ENCODE assay signal across 16 mouse cellular contexts in genomic region chr2:91580894-91581293, GRCm38 (mm10). TPM values are rescaled to one million over a fixed set of nuclear protein-coding genes. Genes with fewer than 3 reads are reported as not detected.
DNase-seq lines count a peak whose midpoint lies in the region; ATAC-seq and TF ChIP-seq lines count a peak whose summit lies in the region.
"Had no signal": no experiment of that assay in that cellular context is flagged by ENCODE, and none has a peak within 500 bp of the region (broad histone marks: within the 10 kb centered on the region; RNA-seq: fewer than 3 reads in every experiment).

No protein-coding gene starts in this region.

- peak overlapping the region; percentile 34 for H3K4me3 ChIP-seq in cerebellum, adult 2 months (replicated peaks; ENCODE audit: insufficient read depth, low read depth, low read length)
- H3K4me3 ChIP-seq: embryonic facial prominence, embryonic 15.5 days; midbrain, embryonic 12.5 days had no signal

- no peak overlapping the region for H3K27ac ChIP-seq in cerebellum, adult 2 months (ENCODE audit: insufficient read depth, low read length)
- H3K27ac ChIP-seq: embryonic facial prominence, embryonic 15.5 days; midbrain, embryonic 12.5 days had no signal

- no peak for TF ChIP-seq CTCF in cerebellum, adult 2 months (IDR thresholded peaks at IDR 0.05; ENCODE audit: borderline replicate concordance, insufficient read depth, low read depth, low read length)
- TF ChIP-seq CTCF in brain, embryonic 14.5 days (IDR thresholded peaks at IDR 0.05; ENCODE audit: borderline replicate concordance, extremely low read depth, insufficient read depth, insufficient read length) = no peak

- WGBS in cerebellum, adult 2 months = 28% methylated on average over 1 of the region's 1 CpGs

- peak in 1 of 2 experiments; percentile 32 for DNase-seq in cerebellum, adult 2 months
- DNase-seq in layer of hippocampus, adult 11-12 months (ENCODE audit: low spot score) = peak; percentile 24
- DNase-seq in layer of hippocampus, postnatal 25 days (ENCODE audit: extremely low spot score in 1 of 2, low spot score in 1 of 2) = no peak
- peak; percentile 66 for DNase-seq in brain, embryonic 14.5 days (ENCODE audit: low read depth)
- DNase-seq in left cerebral cortex, adult 18-20 months (ENCODE audit: low spot score in 2 of 2) = peak; percentile 6 to 24
- DNase-seq in kidney, adult 18-20 months = no peak
- DNase-seq in adrenal gland, postnatal 4 days (ENCODE audit: low spot score in 2 of 2) = no peak
- DNase-seq: adrenal gland, postnatal 36 days; cerebellum, postnatal 14 days; heart, postnatal 36 days; kidney, adult 11 months; kidney, postnatal 4 days; thymus, postnatal 4 days had no signal

- ATAC-seq in cerebellum, adult (ENCODE audit: insufficient number of reproducible peaks, low FRiP score, low TSS enrichment) = no peak

- H3K4me1 ChIP-seq in cerebellum, adult 2 months (ENCODE audit: control insufficient read depth, insufficient read depth, low read length) = no peaks in the 10 kb centered on the region
- H3K4me1 ChIP-seq: embryonic facial prominence, embryonic 15.5 days; midbrain, embryonic 12.5 days had no signal

- no peak for TF ChIP-seq POLR2A in cerebellum, adult 2 months (IDR thresholded peaks at IDR 0.05; ENCODE audit: borderline replicate concordance, insufficient read depth, low read length)
- TF ChIP-seq POLR2A in brain, embryonic 14.5 days (IDR thresholded peaks at IDR 0.05; ENCODE audit: borderline replicate concordance, extremely low read depth, insufficient read depth, insufficient read length, poor library complexity, severe bottlenecking) = no peak

- no peaks in the 10 kb centered on the region for H3K27me3 ChIP-seq in cerebellum, adult 2 months (ENCODE audit: control insufficient read depth, insufficient read depth, low read length)
- H3K27me3 ChIP-seq: embryonic facial prominence, embryonic 15.5 days; midbrain, embryonic 12.5 days had no signal

RNA-seq across cellular contexts. Expression of gene Ckap5, which starts 54.3 kb away (rescaled TPM):
- polyA plus RNA-seq in cerebellum, adult 2 months (2012; rRNA removed) = 97.8 and 121 TPM in 2 replicates
- 100 to 1,000 TPM; 107 to 115 TPM for total RNA-seq in layer of hippocampus, postnatal 25 days (2021)
- 82.5 and 106 TPM in 2 replicates for polyA plus RNA-seq in brain, embryonic 14.5 days (2012; rRNA removed)
- 100 to 1,000 TPM; 124 to 127 TPM for total RNA-seq in left cerebral cortex, adult 18-20 months (2021)
- total RNA-seq in adrenal gland, postnatal 4 days (2021) = 10 to 100 TPM; 62.1 to 70.1 TPM

RNA-seq across cellular contexts. Expression of gene F2, which starts 55.3 kb away (rescaled TPM):
- polyA plus RNA-seq in cerebellum, adult 2 months (2012; rRNA removed) = 0.28 and 0.33 TPM in 2 replicates
- total RNA-seq in layer of hippocampus, postnatal 25 days (2021) = not detected
- polyA plus RNA-seq in brain, embryonic 14.5 days (2012; rRNA removed) = 0.18 TPM in 2 replicates
- under 1 TPM in 1 of 2 experiments, not detected in 1; 0.14 TPM for total RNA-seq in left cerebral cortex, adult 18-20 months (2021)
- total RNA-seq in adrenal gland, postnatal 4 days (2021) = 100 to 1,000 TPM in 1 of 2 experiments, 1 to 10 TPM in 1; 4.0 to 135 TPM
- total RNA-seq: heart, postnatal 36 days had no signal
- polyA plus RNA-seq: midbrain, embryonic 12.5 days had no signal

Comparison
In these comparisons a context has a peak if more than half of its experiments do, and no peak if none do; other contexts are left out.
1. DNase-seq: peak in layer of hippocampus, adult 11-12 months (single experiment), brain, embryonic 14.5 days (single experiment) and left cerebral cortex, adult 18-20 months (2 of 2); none in layer of hippocampus, postnatal 25 days (0 of 2), kidney, adult 18-20 months (single experiment) and adrenal gland, postnatal 4 days (0 of 2).
2. RNA of gene F2, which starts 55.3 kb away (total RNA-seq): 4.0 to 135 TPM in adrenal gland, postnatal 4 days; 0.14 TPM in left cerebral cortex, adult 18-20 months and not detected in layer of hippocampus, postnatal 25 days; every median in the first group is over 4 times any median in the second.